Mouse (Mus musculus) forebrain, embryonic 15.5 days (tissue): ENCODE measurements around the gene Ptprt. TPM values are rescaled to one million over a fixed set of nuclear protein-coding genes. Genes with fewer than 3 reads are reported as not detected.

ENCODE experiments used
- ATAC-seq: fragments of 200-750 bp; cut with Nextera tagmentation; replicated peaks from 2 replicates; pipeline ENCODE4 v1.8.0; 2017; ENCODE audit warnings: mild to moderate bottlenecking, moderate TSS enrichment, moderate library complexity
- H3K27ac ChIP-seq: fragments of 300-500 bp; sonication (generic); replicated peaks from 2 replicates; pipeline ENCODE4 v1.5.1; 2015; ENCODE audit warnings: mild to moderate bottlenecking, inconsistent platforms
- H3K27me3 ChIP-seq: fragments of 300-500 bp; sonication (generic); 2 replicates; pipeline ENCODE4 v1.6.1; 2015; ENCODE audit warnings: inconsistent platforms
- H3K36me3 ChIP-seq: fragments of 300-500 bp; sonication (generic); 2 replicates; pipeline ENCODE4 v1.6.1; 2015; ENCODE audit warnings: mild to moderate bottlenecking, inconsistent platforms
- H3K4me1 ChIP-seq: fragments of 300-500 bp; sonication (generic); 2 replicates; pipeline ENCODE4 v1.6.1; 2015; ENCODE audit warnings: inconsistent platforms
- H3K4me2 ChIP-seq: fragments of 300-500 bp; sonication (generic); replicated peaks from 2 replicates; pipeline ENCODE4 v1.6.1; 2015; ENCODE audit warnings: mild to moderate bottlenecking, inconsistent platforms
- H3K4me3 ChIP-seq: fragments of 300-500 bp; sonication (generic); 2 replicates; pipeline ENCODE4 v1.5.1; 2015; ENCODE audit warnings: mild to moderate bottlenecking, inconsistent platforms
- H3K9ac ChIP-seq: fragments of 300-500 bp; sonication (generic); replicated peaks from 2 replicates; pipeline ENCODE4 v1.6.1; 2015; ENCODE audit warnings: mild to moderate bottlenecking, inconsistent platforms
- H3K9me3 ChIP-seq: fragments of 300-500 bp; sonication (generic); 2 replicates; pipeline ENCODE4 v1.6.1; 2016; ENCODE audit warnings: inconsistent platforms
- WGBS: fragments of 180-500 bp; shearing (Covaris S2); methylation state at CpG from one replicate; pipeline ENCODE4 v1.1.7; 2015; ENCODE audit warnings: mixed read lengths; 5-methylcytosine and 5-hydroxymethylcytosine counted together
- polyA plus RNA-seq: library from polyadenylated mRNA; unstranded; fragments of >200 nt; fragmentation: Nextera tagmentation; extraction: Ambion mirVana; gene quantifications from 2 replicates; pipeline ENCODE4 v1.2.1, GENCODE M21; 2015

Gene Ptprt
- polyA plus RNA-seq, 1 experiment from 2014 or later: 8.2 TPM

DNA sequence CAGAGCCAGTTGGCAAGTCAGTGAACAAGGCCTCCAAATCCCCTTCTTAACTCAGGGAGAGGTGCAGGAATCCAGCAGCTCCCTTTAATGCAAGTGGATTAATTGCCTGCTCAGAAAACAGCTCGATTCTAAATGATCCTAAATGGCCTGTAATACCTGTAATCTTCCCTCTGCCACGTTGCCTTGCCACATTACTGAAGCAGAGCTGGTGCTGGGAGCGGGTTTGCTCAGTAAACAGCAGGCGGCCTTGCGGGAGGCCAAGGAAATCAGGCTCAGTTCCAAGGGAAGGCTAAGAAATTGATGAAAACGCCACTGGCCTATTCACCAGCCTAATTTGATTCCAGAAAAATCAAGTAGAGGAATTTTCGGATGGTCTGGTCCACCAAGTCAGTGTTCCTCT lies 659.9 kb downstream of the Ptprt start:
- ATAC-seq: no peak
- WGBS: 37% methylated on average over 7 of the region's 7 CpGs
- Histone ChIP-seq H3K36me3 (no peaks in the 10 kb centered on the region), H3K4me1 (peaks cover 7% of the 10 kb centered on the region; the same call in 1 of the 2 replicates), H3K27ac (0 out of 2 replicates have a peak overlapping the region, but pooled peaks have one; percentile 2), H3K4me3 (no peak overlapping the region), H3K27me3 (no peaks in the 10 kb centered on the region), H3K9ac (no peak overlapping the region), H3K9me3 (no peaks in the 10 kb centered on the region), H3K4me2 (no peak overlapping the region)

DNA sequence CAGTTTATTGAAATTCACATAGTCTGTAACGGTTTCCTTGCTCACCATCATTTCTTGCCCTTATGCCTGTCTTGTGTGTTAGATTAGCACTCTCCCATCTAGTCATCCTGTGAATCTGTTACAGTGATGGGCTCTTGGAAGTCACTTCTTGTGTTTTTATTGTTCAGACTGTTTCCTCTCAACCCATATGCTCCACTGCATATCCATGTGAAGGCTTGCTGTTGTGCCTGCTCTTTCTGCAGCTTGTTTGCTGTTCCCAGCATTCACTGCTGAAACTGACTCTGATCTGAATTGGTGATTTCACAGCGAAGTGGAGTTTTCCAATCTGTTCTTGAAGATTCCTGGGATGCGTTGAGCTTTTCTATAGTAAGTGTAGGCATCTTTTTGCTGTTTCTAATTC lies 678.6 kb downstream of the Ptprt start:
- no peak overlapping the region for H3K4me2 ChIP-seq
- no peaks in the 10 kb centered on the region for H3K4me1 ChIP-seq
- no peak overlapping the region for H3K27ac ChIP-seq
- H3K27me3 ChIP-seq: no peaks in the 10 kb centered on the region
- no peaks in the 10 kb centered on the region for H3K36me3 ChIP-seq
- no peak for ATAC-seq
- H3K4me3 ChIP-seq: no peak overlapping the region
- no peak overlapping the region for H3K9ac ChIP-seq
- 67% methylated on average over 3 of the region's 3 CpGs for WGBS
- no peaks in the 10 kb centered on the region for H3K9me3 ChIP-seq

DNA sequence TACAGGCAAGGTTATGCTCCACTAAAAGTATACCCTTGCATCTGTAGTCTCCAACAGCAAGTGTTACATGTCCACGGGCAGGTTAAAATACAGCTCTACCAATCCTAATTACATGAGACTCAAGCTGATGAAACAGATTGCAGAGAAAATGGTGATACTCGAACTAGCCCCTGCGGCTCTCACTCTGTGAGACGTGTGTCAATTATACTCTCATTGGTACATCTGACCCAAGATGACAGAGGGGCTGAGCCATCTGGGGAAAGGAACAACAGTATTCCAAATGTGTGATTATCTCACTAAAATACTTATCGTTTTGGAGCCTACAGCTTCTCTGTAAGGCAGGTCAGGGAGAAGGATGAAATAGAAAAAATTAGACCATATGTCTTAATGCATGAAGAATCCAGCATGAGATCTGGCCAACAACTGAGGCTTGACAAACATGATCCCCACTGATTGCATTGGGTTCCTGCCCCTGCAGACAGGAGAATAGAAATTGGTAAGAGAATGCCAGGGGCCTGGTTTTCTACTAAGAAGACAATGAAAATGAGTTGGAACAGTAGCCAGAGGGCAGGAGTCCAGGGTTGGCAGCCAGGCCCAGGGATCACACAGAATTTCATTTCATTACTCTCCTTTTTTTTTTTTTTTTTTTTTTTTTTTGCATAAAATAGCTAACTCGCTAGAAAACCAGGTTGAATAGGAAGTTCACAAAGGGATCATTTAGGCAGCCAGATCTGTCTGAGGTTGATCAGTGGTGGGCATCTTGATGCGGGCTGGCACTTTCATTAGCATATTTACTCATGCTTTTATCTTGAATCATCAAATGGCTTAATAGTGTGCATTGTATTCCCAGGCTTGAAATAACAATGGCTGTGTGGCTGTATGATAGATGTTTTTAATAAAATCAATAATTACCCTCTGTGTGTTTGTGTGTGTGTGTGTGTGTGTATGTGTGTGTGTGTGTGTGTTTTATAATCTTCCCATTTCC lies 699.5 kb downstream of the Ptprt start:
- ATAC-seq: peak; percentile 58; the same call in 1 of the 2 replicates
- no peaks in the 10 kb centered on the region for H3K36me3 ChIP-seq
- H3K9ac ChIP-seq: no peak overlapping the region
- H3K4me3 ChIP-seq: no peak overlapping the region
- H3K27me3 ChIP-seq: no peaks in the 10 kb centered on the region
- peaks cover 11% of the 10 kb centered on the region for H3K4me1 ChIP-seq
- H3K9me3 ChIP-seq: no peaks in the 10 kb centered on the region
- peak overlapping the region; percentile 21; the same call in 1 of the 2 replicates for H3K27ac ChIP-seq
- no peak overlapping the region for H3K4me2 ChIP-seq
- WGBS: 43% methylated on average over 7 of the region's 7 CpGs

DNA sequence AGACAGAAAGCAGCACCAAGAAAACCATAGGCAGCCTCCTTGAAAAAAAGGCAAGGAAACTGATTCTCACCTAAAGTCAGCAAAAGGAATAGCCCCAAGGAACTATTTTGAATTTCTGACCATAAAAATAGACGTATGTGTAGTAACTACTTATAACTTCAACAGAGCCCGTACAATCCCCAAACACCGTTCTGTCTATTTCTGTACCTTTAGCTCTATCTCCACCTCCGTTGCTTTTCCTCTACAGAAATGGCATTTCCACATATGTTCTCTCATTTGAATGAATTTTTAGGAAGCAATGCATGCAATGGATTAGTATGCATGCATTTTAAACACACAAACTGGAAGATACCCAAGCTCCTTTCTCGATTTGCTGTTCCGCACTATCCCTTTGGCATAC lies 715.5 kb downstream of the Ptprt start:
- H3K9ac ChIP-seq: no peak overlapping the region
- no peaks in the 10 kb centered on the region for H3K9me3 ChIP-seq
- H3K4me1 ChIP-seq: no peaks in the 10 kb centered on the region
- H3K36me3 ChIP-seq: no peaks in the 10 kb centered on the region
- no peak overlapping the region for H3K27ac ChIP-seq
- no peak overlapping the region for H3K4me2 ChIP-seq
- no peaks in the 10 kb centered on the region for H3K27me3 ChIP-seq
- 93% methylated on average over 6 of the region's 6 CpGs for WGBS
- ATAC-seq: no peak
- H3K4me3 ChIP-seq: no peak overlapping the region

DNA sequence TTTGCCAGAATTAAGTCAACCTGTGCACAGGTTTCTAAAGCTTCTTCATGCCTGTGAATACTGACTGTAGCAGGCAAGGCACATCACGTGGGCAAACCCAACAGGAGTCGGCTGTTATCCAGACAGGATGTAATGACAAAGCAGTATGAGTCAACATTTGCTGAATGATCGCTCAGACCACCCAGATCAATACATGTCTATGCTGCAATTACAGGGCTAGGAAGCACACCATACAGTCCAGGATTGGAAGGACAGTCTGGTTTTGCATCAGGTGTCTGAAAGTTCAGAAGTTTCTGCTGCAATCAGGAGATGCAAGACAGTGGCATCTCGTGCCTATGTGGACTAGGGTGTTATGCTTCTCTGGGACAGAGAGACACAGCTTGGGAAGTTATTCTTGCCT lies 716.3 kb downstream of the Ptprt start:
- H3K4me1 ChIP-seq: no peaks in the 10 kb centered on the region
- no peaks in the 10 kb centered on the region for H3K9me3 ChIP-seq
- H3K4me2 ChIP-seq: no peak overlapping the region
- no peaks in the 10 kb centered on the region for H3K36me3 ChIP-seq
- no peak for ATAC-seq
- 89% methylated on average over 4 of the region's 4 CpGs for WGBS
- H3K9ac ChIP-seq: no peak overlapping the region
- no peaks in the 10 kb centered on the region for H3K27me3 ChIP-seq
- H3K4me3 ChIP-seq: no peak overlapping the region
- H3K27ac ChIP-seq: no peak overlapping the region

DNA sequence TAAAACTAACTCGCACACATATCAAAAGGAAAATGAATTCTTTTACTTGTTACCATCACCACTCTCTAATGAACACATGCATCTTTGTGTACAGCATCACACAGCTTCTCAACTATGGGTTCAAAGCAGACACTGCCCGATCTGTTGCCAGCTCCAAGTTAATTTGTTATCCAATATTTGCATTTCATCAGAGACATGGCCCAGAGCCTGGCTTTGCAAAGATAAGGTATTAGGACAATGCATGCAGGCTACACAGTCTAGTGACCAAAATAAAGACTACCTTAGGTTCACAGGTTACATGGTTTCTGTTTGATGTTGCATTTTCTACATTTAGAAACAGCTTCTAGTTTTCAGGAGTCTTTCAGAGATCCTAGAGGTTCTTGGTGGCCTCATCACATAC lies 719.0 kb downstream of the Ptprt start:
- Histone ChIP-seq H3K4me2 (no peak overlapping the region), H3K9ac (no peak overlapping the region), H3K27ac (no peak overlapping the region), H3K4me3 (no peak overlapping the region), H3K9me3 (no peaks in the 10 kb centered on the region), H3K27me3 (no peaks in the 10 kb centered on the region), H3K4me1 (no peaks in the 10 kb centered on the region), H3K36me3 (no peaks in the 10 kb centered on the region)
- 60% methylated on average over 2 of the region's 2 CpGs for WGBS
- no peak for ATAC-seq

DNA sequence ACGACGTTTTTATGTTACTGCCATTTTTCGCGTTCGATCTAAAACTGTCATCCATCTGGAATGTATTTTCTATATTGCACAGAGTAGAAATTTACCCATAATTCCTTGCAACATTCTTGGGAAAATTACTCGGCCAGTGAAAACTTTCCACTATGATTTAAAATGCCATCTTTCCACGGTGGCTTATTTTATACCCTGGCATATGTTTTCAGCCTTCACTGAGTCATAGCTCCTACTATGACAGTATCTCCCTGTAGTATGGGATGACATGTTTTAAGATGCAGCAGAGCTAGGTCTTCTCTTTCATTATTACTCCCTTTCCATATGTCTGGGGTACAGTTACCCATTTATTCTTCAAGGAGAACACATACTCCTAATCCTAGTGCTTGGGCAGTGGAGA lies 753.7 kb downstream of the Ptprt start:
- H3K4me3 ChIP-seq: no peak overlapping the region
- WGBS: 91% methylated on average over 7 of the region's 7 CpGs
- H3K27me3 ChIP-seq: no peaks in the 10 kb centered on the region
- no peak overlapping the region for H3K9ac ChIP-seq
- no peak overlapping the region for H3K4me2 ChIP-seq
- no peak for ATAC-seq
- no peak overlapping the region for H3K27ac ChIP-seq
- no peaks in the 10 kb centered on the region for H3K36me3 ChIP-seq
- no peaks in the 10 kb centered on the region for H3K9me3 ChIP-seq
- no peaks in the 10 kb centered on the region for H3K4me1 ChIP-seq

DNA sequence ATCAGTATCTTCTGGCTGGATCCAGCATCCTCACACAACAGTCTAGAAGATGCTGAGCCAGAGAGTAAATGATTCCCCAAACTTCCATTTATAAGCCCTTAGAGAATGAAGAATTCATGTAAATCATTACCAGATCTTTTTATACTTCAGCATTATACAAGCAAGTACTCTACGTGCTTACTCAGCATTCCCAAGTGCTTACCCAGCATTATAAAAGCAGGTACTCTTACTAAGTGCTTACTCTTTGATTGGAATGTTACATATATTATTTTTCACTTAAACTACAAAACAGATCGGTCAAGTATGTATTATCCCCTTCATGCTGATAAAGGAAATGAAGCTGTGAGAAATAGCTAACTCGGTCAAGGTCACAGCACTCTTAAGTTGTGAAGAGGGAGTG lies 758.8 kb downstream of the Ptprt start:
- Histone ChIP-seq H3K27me3 (no peaks in the 10 kb centered on the region), H3K4me3 (no peak overlapping the region), H3K9me3 (no peaks in the 10 kb centered on the region), H3K27ac (no peak overlapping the region), H3K36me3 (no peaks in the 10 kb centered on the region), H3K4me1 (no peaks in the 10 kb centered on the region), H3K4me2 (no peak overlapping the region), H3K9ac (no peak overlapping the region)
- WGBS: 92% methylated on average over 3 of the region's 3 CpGs
- ATAC-seq: no peak

DNA sequence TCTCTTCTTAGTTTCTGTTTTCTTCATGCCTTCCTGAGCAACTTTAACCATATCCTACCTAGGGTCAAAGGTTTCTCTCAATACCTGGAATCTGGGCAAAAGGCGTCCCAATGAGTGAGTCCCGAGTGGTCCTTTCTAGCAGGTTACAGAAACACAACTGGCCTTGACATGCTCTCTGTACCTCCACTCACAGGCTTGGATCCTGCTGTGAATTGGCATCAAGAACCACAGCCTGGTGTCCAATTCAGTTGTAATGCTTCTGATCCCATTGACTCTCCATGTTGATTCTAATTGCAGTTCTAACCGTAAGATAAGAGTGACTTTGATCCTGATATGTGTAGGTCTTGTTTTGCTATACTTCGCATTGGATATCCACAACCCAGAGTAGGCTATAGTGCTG lies 776.5 kb downstream of the Ptprt start:
- no peak overlapping the region for H3K4me3 ChIP-seq
- H3K9ac ChIP-seq: no peak overlapping the region
- H3K36me3 ChIP-seq: no peaks in the 10 kb centered on the region
- H3K4me1 ChIP-seq: no peaks in the 10 kb centered on the region
- H3K27ac ChIP-seq: no peak overlapping the region
- no peaks in the 10 kb centered on the region for H3K9me3 ChIP-seq
- H3K27me3 ChIP-seq: no peaks in the 10 kb centered on the region
- no peak for ATAC-seq
- 93% methylated on average over 4 of the region's 4 CpGs for WGBS
- no peak overlapping the region for H3K4me2 ChIP-seq

DNA sequence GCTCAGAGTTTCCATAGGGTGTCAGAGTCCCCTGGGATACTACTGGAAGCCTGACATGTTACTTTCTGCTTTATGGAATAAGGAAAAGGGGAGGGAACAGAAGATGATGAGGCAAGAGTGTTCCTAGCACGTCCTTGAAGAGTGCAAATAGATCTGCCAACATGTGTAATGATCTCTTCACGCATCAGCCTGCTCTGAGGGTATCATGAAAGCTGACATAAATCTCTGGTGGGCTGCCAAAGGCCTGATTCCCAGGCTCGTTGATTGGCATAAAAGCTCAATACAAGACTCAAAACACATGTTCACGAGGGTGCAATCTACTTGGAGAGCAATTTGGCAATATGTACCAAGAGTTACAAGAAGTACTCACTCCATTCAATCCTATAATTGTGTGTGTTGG lies 778.4 kb downstream of the Ptprt start:
- no peaks in the 10 kb centered on the region for H3K9me3 ChIP-seq
- no peaks in the 10 kb centered on the region for H3K27me3 ChIP-seq
- 30% methylated on average over 4 of the region's 4 CpGs for WGBS
- H3K4me3 ChIP-seq: no peak overlapping the region
- no peak overlapping the region for H3K27ac ChIP-seq
- H3K4me1 ChIP-seq: no peaks in the 10 kb centered on the region
- H3K36me3 ChIP-seq: no peaks in the 10 kb centered on the region
- H3K4me2 ChIP-seq: no peak overlapping the region
- no peak for ATAC-seq
- H3K9ac ChIP-seq: no peak overlapping the region

DNA sequence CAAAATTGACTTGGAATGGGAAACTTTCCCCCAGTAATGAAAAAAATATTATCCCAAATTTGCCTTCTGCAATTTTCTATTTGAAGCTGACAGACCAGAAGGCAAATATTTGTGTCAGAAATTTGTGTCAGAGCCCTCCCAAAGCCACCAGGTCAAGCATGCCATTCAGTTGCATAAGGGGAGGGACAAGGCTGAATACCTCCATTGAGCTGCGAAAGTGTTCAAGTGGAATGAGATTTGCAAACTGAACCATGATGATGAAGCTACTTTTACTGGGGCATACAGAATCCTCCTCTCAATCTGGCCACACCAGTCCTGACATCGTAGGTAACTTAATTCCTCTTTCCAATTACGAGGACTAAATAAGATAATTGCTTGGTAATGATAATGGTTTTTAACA lies 780.0 kb downstream of the Ptprt start:
- no peak for ATAC-seq
- 79% methylated on average over 3 of the region's 3 CpGs for WGBS

DNA sequence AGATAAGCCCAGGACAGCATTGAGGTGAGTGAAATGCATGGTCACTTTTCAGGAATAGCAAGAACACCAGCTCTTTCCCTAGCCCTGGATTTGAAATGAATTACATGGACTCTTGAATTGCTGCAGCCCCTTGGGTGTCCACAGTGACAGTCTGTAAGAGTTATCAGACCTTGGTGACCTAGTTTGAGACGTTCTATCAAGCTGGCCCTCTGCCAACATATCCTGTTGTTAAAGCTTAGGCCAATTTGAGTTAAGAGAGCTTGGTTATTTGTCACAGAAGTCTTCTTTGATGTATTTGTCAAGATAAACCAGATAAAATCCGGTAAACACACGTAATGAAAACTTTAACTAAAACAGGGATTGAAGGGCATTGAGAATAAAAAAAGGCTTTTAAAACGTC lies 795.7 kb downstream of the Ptprt start:
- Histone ChIP-seq H3K4me2 (no peak overlapping the region), H3K4me3 (no peak overlapping the region), H3K27me3 (no peaks in the 10 kb centered on the region), H3K36me3 (no peaks in the 10 kb centered on the region), H3K27ac (no peak overlapping the region), H3K4me1 (0 out of 2 replicates have a peak, but pooled peaks cover 2% of the 10 kb centered on the region), H3K9ac (no peak overlapping the region), H3K9me3 (no peaks in the 10 kb centered on the region)
- no peak for ATAC-seq
- WGBS: 56% methylated on average over 4 of the region's 4 CpGs

More for the DNA sequence above, 780.0 kb downstream of the Ptprt start:
- no peak overlapping the region for H3K27ac ChIP-seq
- no peaks in the 10 kb centered on the region for H3K4me1 ChIP-seq
- H3K36me3 ChIP-seq: no peaks in the 10 kb centered on the region
- H3K4me3 ChIP-seq: no peak overlapping the region
- H3K4me2 ChIP-seq: no peak overlapping the region
- no peaks in the 10 kb centered on the region for H3K27me3 ChIP-seq
- no peaks in the 10 kb centered on the region for H3K9me3 ChIP-seq
- H3K9ac ChIP-seq: no peak overlapping the region
